Mouse (Mus musculus): ENCODE measurements at regions not wholly inside any gene's neighbourhood (a gene's known extent, or its start where the extent isn't known, plus 50 kb on each side); places are given as distances from the start of the nearest gene placed in this dataset.

- no peak overlapping the region for H3K9ac ChIP-seq (replicated peaks; ENCODE audit: low read length)
- H3K4me2 ChIP-seq (replicated peaks; ENCODE audit: low read depth, low read length) = no peak overlapping the region
- 48% methylated on average over 5 of the region's 5 CpGs for WGBS
- H3K36me3 ChIP-seq (ENCODE audit: insufficient read depth, low read length) = no peaks in the 10 kb centered on the region
- no peaks in the 10 kb centered on the region for H3K9me3 ChIP-seq (ENCODE audit: low read length)
- no peak overlapping the region for H3K27ac ChIP-seq (ENCODE audit: low read length)
- no peaks in the 10 kb centered on the region for H3K27me3 ChIP-seq (ENCODE audit: insufficient read depth, low read length)
- no peaks in the 10 kb centered on the region for H3K4me1 ChIP-seq (ENCODE audit: insufficient read depth, low read length)
- ATAC-seq (ENCODE audit: low FRiP score, low TSS enrichment) = 0 out of 2 replicates have a peak, but pooled peaks have one; percentile 65
- no peak overlapping the region for H3K4me3 ChIP-seq (ENCODE audit: low read length)
Measured at GRCm38 (mm10) chr10:100152821-100153220, 137.4 kb downstream of the Kitl start.

- Histone ChIP-seq H3K27me3 (ENCODE audit: insufficient read depth, low read length) (no peaks in the 10 kb centered on the region), H3K9me3 (ENCODE audit: low read length) (no peaks in the 10 kb centered on the region), H3K36me3 (ENCODE audit: insufficient read depth, low read length) (no peaks in the 10 kb centered on the region), H3K9ac (replicated peaks; ENCODE audit: low read length) (no peak overlapping the region), H3K4me2 (replicated peaks; ENCODE audit: low read depth, low read length) (no peak overlapping the region), H3K4me1 (ENCODE audit: insufficient read depth, low read length) (no peaks in the 10 kb centered on the region), H3K27ac (ENCODE audit: low read length) (no peak overlapping the region), H3K4me3 (ENCODE audit: low read length) (no peak overlapping the region)
- 91% methylated on average over 3 of the region's 3 CpGs for WGBS
- no peak for ATAC-seq (ENCODE audit: low FRiP score, low TSS enrichment)
Measured at GRCm38 (mm10) chr10:100153311-100153710, 137.9 kb downstream of the Kitl start.

- Histone ChIP-seq H3K9me3 (ENCODE audit: low read length) (no peaks in the 10 kb centered on the region), H3K27me3 (ENCODE audit: insufficient read depth, low read length) (no peaks in the 10 kb centered on the region), H3K4me3 (ENCODE audit: low read length) (no peak overlapping the region), H3K4me1 (ENCODE audit: insufficient read depth, low read length) (peaks cover 2% of the 10 kb centered on the region; the same call in 1 of the 2 replicates), H3K4me2 (replicated peaks; ENCODE audit: low read depth, low read length) (no peak overlapping the region), H3K27ac (ENCODE audit: low read length) (no peak overlapping the region), H3K36me3 (ENCODE audit: insufficient read depth, low read length) (no peaks in the 10 kb centered on the region), H3K9ac (replicated peaks; ENCODE audit: low read length) (no peak overlapping the region)
- no peak for ATAC-seq (ENCODE audit: low FRiP score, low TSS enrichment)
- WGBS = 83% methylated on average over 2 of the region's 2 CpGs
Measured at GRCm38 (mm10) chr10:100155566-100155965, 140.1 kb downstream of the Kitl start.

- Histone ChIP-seq H3K9ac (replicated peaks; ENCODE audit: low read length) (no peak overlapping the region; the same call in 1 of the 2 replicates), H3K9me3 (ENCODE audit: low read length) (no peaks in the 10 kb centered on the region), H3K4me3 (ENCODE audit: low read length) (no peak overlapping the region), H3K36me3 (ENCODE audit: insufficient read depth, low read length) (no peaks in the 10 kb centered on the region), H3K27me3 (ENCODE audit: insufficient read depth, low read length) (no peaks in the 10 kb centered on the region), H3K4me2 (replicated peaks; ENCODE audit: low read depth, low read length) (0 out of 2 replicates have a peak overlapping the region, but pooled peaks have one; percentile 15), H3K27ac (ENCODE audit: low read length) (peak overlapping the region; percentile 46; the same call in 1 of the 2 replicates), H3K4me1 (ENCODE audit: insufficient read depth, low read length) (peaks cover 2% of the 10 kb centered on the region; the same call in 1 of the 2 replicates)
- ATAC-seq (ENCODE audit: low FRiP score, low TSS enrichment) = peak; percentile 69; the same call in 1 of the 2 replicates
- 76% methylated on average over 14 of the region's 14 CpGs for WGBS
Measured at GRCm38 (mm10) chr10:100159843-100160531, 144.6 kb downstream of the Kitl start.

GRCm38 (mm10) chr10:100160532-100160852 is 145.1 kb downstream of the Kitl start:
- no peaks in the 10 kb centered on the region for H3K27me3 ChIP-seq (ENCODE audit: insufficient read depth, low read length)
- H3K4me3 ChIP-seq (ENCODE audit: low read length) = no peak overlapping the region
- 55% methylated on average over 4 of the region's 4 CpGs for WGBS
- peaks cover 2% of the 10 kb centered on the region; the same call in 1 of the 2 replicates for H3K4me1 ChIP-seq (ENCODE audit: insufficient read depth, low read length)
- H3K9me3 ChIP-seq (ENCODE audit: low read length) = no peaks in the 10 kb centered on the region
- no peaks in the 10 kb centered on the region for H3K36me3 ChIP-seq (ENCODE audit: insufficient read depth, low read length)
- no peak overlapping the region; the same call in 1 of the 2 replicates for H3K9ac ChIP-seq (replicated peaks; ENCODE audit: low read length)
- no peak overlapping the region for H3K4me2 ChIP-seq (replicated peaks; ENCODE audit: low read depth, low read length)
- H3K27ac ChIP-seq (ENCODE audit: low read length) = peak overlapping the region; percentile 46; the same call in 1 of the 2 replicates
- ATAC-seq (ENCODE audit: low FRiP score, low TSS enrichment) = no peak

GRCm38 (mm10) chr10:100161117-100161516 is 145.7 kb downstream of the Kitl start:
- no peaks in the 10 kb centered on the region for H3K9me3 ChIP-seq (ENCODE audit: low read length)

GRCm38 (mm10) chr10:100164526-100164925 is 149.1 kb downstream of the Kitl start:
- no peaks in the 10 kb centered on the region for H3K27me3 ChIP-seq (ENCODE audit: insufficient read depth, low read length)
- no peak overlapping the region for H3K27ac ChIP-seq (ENCODE audit: low read length)
- no peak overlapping the region for H3K4me3 ChIP-seq (ENCODE audit: low read length)
- no peak overlapping the region for H3K9ac ChIP-seq (replicated peaks; ENCODE audit: low read length)
- no peaks in the 10 kb centered on the region for H3K36me3 ChIP-seq (ENCODE audit: insufficient read depth, low read length)
- H3K4me2 ChIP-seq (replicated peaks; ENCODE audit: low read depth, low read length) = no peak overlapping the region
- WGBS = 17% methylated on average over 1 of the region's 1 CpGs
- H3K4me1 ChIP-seq (ENCODE audit: insufficient read depth, low read length) = peaks cover 2% of the 10 kb centered on the region; the same call in 1 of the 2 replicates
- ATAC-seq (ENCODE audit: low FRiP score, low TSS enrichment) = no peak
- H3K9me3 ChIP-seq (ENCODE audit: low read length) = no peaks in the 10 kb centered on the region

More at GRCm38 (mm10) chr10:100161117-100161516, 145.7 kb downstream of the Kitl start:
- Histone ChIP-seq H3K4me1 (ENCODE audit: insufficient read depth, low read length) (peaks cover 2% of the 10 kb centered on the region; the same call in 1 of the 2 replicates), H3K27me3 (ENCODE audit: insufficient read depth, low read length) (no peaks in the 10 kb centered on the region), H3K9ac (replicated peaks; ENCODE audit: low read length) (no peak overlapping the region), H3K36me3 (ENCODE audit: insufficient read depth, low read length) (no peaks in the 10 kb centered on the region), H3K4me3 (ENCODE audit: low read length) (no peak overlapping the region), H3K4me2 (replicated peaks; ENCODE audit: low read depth, low read length) (no peak overlapping the region), H3K27ac (ENCODE audit: low read length) (no peak overlapping the region)
- ATAC-seq (ENCODE audit: low FRiP score, low TSS enrichment) = no peak
- 36% methylated on average over 3 of the region's 3 CpGs for WGBS

- Histone ChIP-seq H3K4me3 (ENCODE audit: low read length) (no peak overlapping the region), H3K4me1 (ENCODE audit: insufficient read depth, low read length) (no peaks in the 10 kb centered on the region), H3K4me2 (replicated peaks; ENCODE audit: low read depth, low read length) (no peak overlapping the region), H3K27me3 (ENCODE audit: insufficient read depth, low read length) (no peaks in the 10 kb centered on the region), H3K36me3 (ENCODE audit: insufficient read depth, low read length) (no peaks in the 10 kb centered on the region), H3K9ac (replicated peaks; ENCODE audit: low read length) (no peak overlapping the region), H3K9me3 (ENCODE audit: low read length) (no peaks in the 10 kb centered on the region), H3K27ac (ENCODE audit: low read length) (no peak overlapping the region)
- ATAC-seq (ENCODE audit: low FRiP score, low TSS enrichment) = no peak
Measured at GRCm38 (mm10) chr10:100170836-100171235, 155.4 kb downstream of the Kitl start.

- no peak overlapping the region for H3K4me2 ChIP-seq (replicated peaks; ENCODE audit: low read depth, low read length)
- no peak overlapping the region for H3K9ac ChIP-seq (replicated peaks; ENCODE audit: low read length)
- no peak overlapping the region for H3K27ac ChIP-seq (ENCODE audit: low read length)
- H3K27me3 ChIP-seq (ENCODE audit: insufficient read depth, low read length) = no peaks in the 10 kb centered on the region
- no peak for ATAC-seq (ENCODE audit: low FRiP score, low TSS enrichment)
- H3K9me3 ChIP-seq (ENCODE audit: low read length) = no peaks in the 10 kb centered on the region
- no peak overlapping the region for H3K4me3 ChIP-seq (ENCODE audit: low read length)
- H3K4me1 ChIP-seq (ENCODE audit: insufficient read depth, low read length) = no peaks in the 10 kb centered on the region
- no peaks in the 10 kb centered on the region for H3K36me3 ChIP-seq (ENCODE audit: insufficient read depth, low read length)
Measured at GRCm38 (mm10) chr10:100197673-100198072, 137.8 kb upstream of the Gm4301 start.

- Histone ChIP-seq H3K4me3 (ENCODE audit: low read length) (no peak overlapping the region), H3K9me3 (ENCODE audit: low read length) (no peaks in the 10 kb centered on the region), H3K4me2 (replicated peaks; ENCODE audit: low read depth, low read length) (no peak overlapping the region), H3K4me1 (ENCODE audit: insufficient read depth, low read length) (no peaks in the 10 kb centered on the region), H3K36me3 (ENCODE audit: insufficient read depth, low read length) (no peaks in the 10 kb centered on the region), H3K27ac (ENCODE audit: low read length) (no peak overlapping the region), H3K27me3 (ENCODE audit: insufficient read depth, low read length) (no peaks in the 10 kb centered on the region), H3K9ac (replicated peaks; ENCODE audit: low read length) (no peak overlapping the region)
- ATAC-seq (ENCODE audit: low FRiP score, low TSS enrichment) = no peak
- WGBS = 53% methylated on average over 8 of the region's 8 CpGs
Measured at GRCm38 (mm10) chr10:100199090-100199690, 136.3 kb upstream of the Gm4301 start.

Data from kidney, embryonic 16.5 days (tissue).